Mouse (Mus musculus): ENCODE results near the gene Cd83. TPM values are rescaled to one million over a fixed set of nuclear protein-coding genes. Genes with fewer than 3 reads are reported as not detected.
A peak's percentile ranks its signal among the peaks of the same experiment; 100 is the strongest.

Gene Cd83
- polyA plus RNA-seq, 1 experiment from 2014 or later = 13.2 TPM

DNA sequence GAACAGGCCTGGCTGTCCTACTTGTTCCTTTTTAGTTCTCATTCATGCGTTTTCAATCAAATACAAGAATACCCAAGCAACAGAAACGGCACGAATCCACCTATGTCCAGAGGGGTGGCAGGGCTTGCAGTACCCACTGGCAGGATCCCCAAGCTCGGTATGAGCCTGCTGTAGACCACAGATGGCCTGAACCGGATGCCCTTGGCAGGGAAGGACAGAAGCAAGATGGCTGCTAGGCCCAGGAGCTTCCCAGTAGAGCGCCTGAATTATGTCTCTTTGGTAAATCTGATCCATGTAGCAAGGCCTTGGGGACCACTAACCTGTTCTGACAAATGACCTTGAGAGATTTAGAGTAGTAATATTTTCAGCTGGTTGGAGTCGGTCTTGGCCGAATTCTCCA is 28.9 kb downstream of the Cd83 start:
- no peaks in the 10 kb centered on the region for H3K27me3 ChIP-seq
- no peak overlapping the region for H3K4me3 ChIP-seq (replicated peaks)
- peaks cover 11% of the 10 kb centered on the region; the same call in 1 of the 2 replicates for H3K9me3 ChIP-seq
- no peaks in the 10 kb centered on the region for H3K36me3 ChIP-seq
- no peak overlapping the region for H3K9ac ChIP-seq (replicated peaks)
- 87% methylated on average over 8 of the region's 8 CpGs for WGBS
- ATAC-seq (ENCODE audit: insufficient number of reproducible peaks, insufficient read depth, low FRiP score, low TSS enrichment, low read depth) = no peak
- H3K4me2 ChIP-seq = no peak overlapping the region
- H3K4me1 ChIP-seq (replicated peaks) = peaks cover 6% of the 10 kb centered on the region
- no peak overlapping the region for H3K27ac ChIP-seq

GRCm38 (mm10) chr13:43817461-43817860 is 32.9 kb downstream of the Cd83 start:
- H3K4me2 ChIP-seq = no peak overlapping the region
- H3K9ac ChIP-seq (replicated peaks) = no peak overlapping the region
- peaks cover 11% of the 10 kb centered on the region; the same call in 1 of the 2 replicates for H3K9me3 ChIP-seq
- H3K4me1 ChIP-seq (replicated peaks) = peaks cover 9% of the 10 kb centered on the region; the same call in 1 of the 2 replicates
- no peaks in the 10 kb centered on the region for H3K36me3 ChIP-seq
- WGBS = 85% methylated on average over 3 of the region's 3 CpGs
- no peak overlapping the region for H3K4me3 ChIP-seq (replicated peaks)
- H3K27me3 ChIP-seq = no peaks in the 10 kb centered on the region
- no peak for ATAC-seq (ENCODE audit: insufficient number of reproducible peaks, insufficient read depth, low FRiP score, low TSS enrichment, low read depth)
- no peak overlapping the region for H3K27ac ChIP-seq

- Histone ChIP-seq H3K36me3 (no peaks in the 10 kb centered on the region), H3K27ac (peak overlapping the region; percentile 76), H3K9ac (replicated peaks) (no peak overlapping the region), H3K4me2 (no peak overlapping the region), H3K4me3 (replicated peaks) (no peak overlapping the region), H3K9me3 (peaks cover 11% of the 10 kb centered on the region; the same call in 1 of the 2 replicates), H3K4me1 (replicated peaks) (peaks cover 9% of the 10 kb centered on the region; the same call in 1 of the 2 replicates), H3K27me3 (no peaks in the 10 kb centered on the region)
- WGBS = 48% methylated on average over 7 of the region's 7 CpGs
- ATAC-seq (ENCODE audit: insufficient number of reproducible peaks, insufficient read depth, low FRiP score, low TSS enrichment, low read depth) = peak; percentile 87
Observed at GRCm38 (mm10) chr13:43818307-43819019, 33.9 kb downstream of the Cd83 start.

DNA sequence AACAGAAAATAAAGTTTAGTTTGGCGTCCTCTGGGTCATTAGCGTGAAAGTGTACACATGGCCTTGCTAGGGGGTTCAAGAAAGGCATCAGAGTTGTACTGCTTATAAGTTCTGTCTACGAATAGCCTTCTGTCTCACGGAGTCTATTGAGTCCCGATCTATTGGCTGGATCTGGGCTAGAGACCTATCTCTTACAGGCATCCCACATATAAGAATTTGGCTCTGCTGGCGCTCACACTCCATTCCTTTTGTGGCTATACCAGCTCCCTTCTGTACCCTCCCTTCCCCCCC is 34.4 kb downstream of the Cd83 start:
- peaks cover 11% of the 10 kb centered on the region; the same call in 1 of the 2 replicates for H3K9me3 ChIP-seq
- no peaks in the 10 kb centered on the region for H3K36me3 ChIP-seq
- peaks cover 9% of the 10 kb centered on the region; the same call in 1 of the 2 replicates for H3K4me1 ChIP-seq (replicated peaks)
- no peaks in the 10 kb centered on the region for H3K27me3 ChIP-seq
- no peak for ATAC-seq (ENCODE audit: insufficient number of reproducible peaks, insufficient read depth, low FRiP score, low TSS enrichment, low read depth)
- H3K9ac ChIP-seq (replicated peaks) = no peak overlapping the region
- H3K4me2 ChIP-seq = no peak overlapping the region
- WGBS = 82% methylated on average over 6 of the region's 6 CpGs
- no peak overlapping the region for H3K4me3 ChIP-seq (replicated peaks)
- peak overlapping the region; percentile 76 for H3K27ac ChIP-seq

DNA sequence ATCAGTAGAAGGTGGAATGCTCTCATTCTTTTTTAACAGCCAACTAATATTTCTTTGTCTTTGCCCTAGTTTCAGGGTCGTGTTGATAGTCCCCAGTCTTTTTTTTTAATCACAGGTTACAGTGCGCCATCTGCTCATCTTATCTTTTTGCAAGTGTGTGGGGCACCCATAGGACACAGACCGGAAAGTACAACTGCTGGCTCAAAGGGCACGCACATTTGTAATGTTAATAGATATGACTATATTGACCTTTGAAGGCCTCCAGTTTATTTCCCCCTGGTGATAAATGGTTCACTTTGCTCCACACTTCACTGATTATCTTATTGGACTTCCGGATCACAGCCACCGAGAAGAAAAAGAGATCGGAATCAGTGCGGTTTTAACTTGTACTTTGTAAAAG is 35.5 kb downstream of the Cd83 start:
- Histone ChIP-seq H3K27ac (no peak overlapping the region), H3K9ac (replicated peaks) (no peak overlapping the region), H3K4me2 (no peak overlapping the region), H3K9me3 (peaks cover 10% of the 10 kb centered on the region; the same call in 1 of the 2 replicates), H3K36me3 (no peaks in the 10 kb centered on the region), H3K4me3 (replicated peaks) (no peak overlapping the region), H3K27me3 (no peaks in the 10 kb centered on the region), H3K4me1 (replicated peaks) (peaks cover 9% of the 10 kb centered on the region; the same call in 1 of the 2 replicates)
- 89% methylated on average over 8 of the region's 8 CpGs for WGBS
- ATAC-seq (ENCODE audit: insufficient number of reproducible peaks, insufficient read depth, low FRiP score, low TSS enrichment, low read depth) = no peak

DNA sequence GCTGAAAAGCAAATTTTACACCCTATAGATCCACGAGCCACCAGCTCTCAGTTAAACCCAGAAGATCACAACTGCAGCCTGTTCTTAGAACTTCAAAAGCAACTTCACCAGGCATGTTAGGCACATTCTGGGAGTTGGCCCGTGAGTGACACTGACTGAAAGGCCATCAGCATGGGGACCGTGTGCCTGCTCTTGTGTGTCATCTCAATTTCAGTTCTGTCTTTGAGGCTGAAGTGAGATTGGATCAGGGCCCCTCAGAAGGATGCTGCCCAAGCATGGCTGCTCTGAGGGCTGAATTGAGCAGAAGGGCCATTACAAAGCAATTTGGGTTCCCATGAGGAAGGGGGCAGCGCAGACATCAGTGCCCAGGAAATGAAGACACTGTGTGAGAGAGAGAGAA is 37.7 kb downstream of the Cd83 start:
- no peaks in the 10 kb centered on the region for H3K9me3 ChIP-seq
- WGBS = 69% methylated on average over 4 of the region's 4 CpGs
- no peak overlapping the region for H3K27ac ChIP-seq
- no peak overlapping the region for H3K9ac ChIP-seq (replicated peaks)
- no peak for ATAC-seq (ENCODE audit: insufficient number of reproducible peaks, insufficient read depth, low FRiP score, low TSS enrichment, low read depth)
- no peaks in the 10 kb centered on the region for H3K36me3 ChIP-seq
- H3K4me1 ChIP-seq (replicated peaks) = peaks cover 9% of the 10 kb centered on the region; the same call in 1 of the 2 replicates
- no peak overlapping the region for H3K4me3 ChIP-seq (replicated peaks)
- H3K27me3 ChIP-seq = no peaks in the 10 kb centered on the region
- H3K4me2 ChIP-seq = no peak overlapping the region

DNA sequence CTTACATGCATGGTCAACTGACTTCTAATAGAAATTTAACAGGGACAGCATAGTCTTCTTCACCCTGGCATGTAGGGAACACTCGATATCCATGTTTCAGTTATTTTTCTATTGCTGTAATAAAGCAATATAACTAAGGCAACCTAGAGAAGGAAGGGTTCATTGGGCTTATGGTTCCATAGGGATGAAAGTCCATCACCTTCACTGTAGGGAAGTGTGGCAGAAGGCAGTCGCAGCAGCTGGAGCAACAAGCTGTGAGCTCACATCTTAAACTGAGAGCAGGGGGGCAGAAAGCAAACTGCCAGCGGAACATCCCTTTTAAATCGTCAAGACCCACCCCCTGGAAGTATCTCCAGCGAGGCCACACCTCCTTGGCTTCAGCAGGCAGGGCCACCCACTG is 44.1 kb downstream of the Cd83 start:
- H3K4me2 ChIP-seq = no peak overlapping the region
- H3K27ac ChIP-seq = no peak overlapping the region
- no peaks in the 10 kb centered on the region for H3K9me3 ChIP-seq
- ATAC-seq (ENCODE audit: insufficient number of reproducible peaks, insufficient read depth, low FRiP score, low TSS enrichment, low read depth) = no peak
- 52% methylated on average over 5 of the region's 5 CpGs for WGBS
- peaks cover 20% of the 10 kb centered on the region for H3K4me1 ChIP-seq (replicated peaks)
- no peaks in the 10 kb centered on the region for H3K36me3 ChIP-seq
- H3K4me3 ChIP-seq (replicated peaks) = no peak overlapping the region
- no peak overlapping the region for H3K9ac ChIP-seq (replicated peaks)
- H3K27me3 ChIP-seq = no peaks in the 10 kb centered on the region

DNA sequence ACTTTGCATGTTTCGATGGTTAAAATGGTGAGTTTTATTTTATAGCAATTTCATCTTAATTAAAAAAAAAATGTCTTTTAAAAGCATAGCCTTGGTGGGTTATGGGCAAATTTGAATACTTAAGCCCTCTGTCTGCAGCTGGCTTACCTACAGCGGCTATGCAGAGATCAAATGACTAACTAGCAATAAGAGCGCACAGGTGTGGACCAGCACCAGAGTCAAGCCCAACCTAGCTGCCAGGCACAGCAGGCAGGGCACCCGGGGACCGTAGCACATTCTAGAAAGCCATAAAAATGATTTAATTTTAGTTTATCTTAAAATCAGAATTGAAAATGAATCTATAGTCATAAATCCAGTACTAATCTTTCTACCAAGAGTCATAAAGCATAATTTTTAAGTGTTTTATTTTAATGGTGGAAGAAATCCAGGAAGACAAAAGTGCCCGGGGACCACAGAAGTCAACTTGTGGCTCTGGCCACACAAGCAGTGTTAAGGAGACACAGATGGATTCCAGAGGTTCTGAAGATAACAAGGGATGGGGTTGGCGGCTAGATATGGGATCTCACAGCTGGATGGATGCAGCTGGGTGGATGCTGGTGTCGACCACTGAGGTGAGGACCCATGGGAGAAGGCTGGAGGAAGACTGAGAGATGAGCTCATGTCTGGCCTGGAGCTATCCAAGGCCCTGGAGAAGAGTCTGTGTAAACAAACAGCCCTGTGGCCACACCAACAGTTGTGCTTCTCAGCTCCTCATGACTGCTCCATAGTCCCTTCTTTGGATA is 46.5 kb downstream of the Cd83 start:
- Histone ChIP-seq H3K27me3 (no peaks in the 10 kb centered on the region), H3K4me2 (no peak overlapping the region), H3K4me3 (replicated peaks) (no peak overlapping the region), H3K36me3 (no peaks in the 10 kb centered on the region), H3K27ac (peak overlapping the region; percentile 0; the same call in 1 of the 2 replicates), H3K9ac (replicated peaks) (no peak overlapping the region), H3K4me1 (replicated peaks) (peaks cover 21% of the 10 kb centered on the region), H3K9me3 (no peaks in the 10 kb centered on the region)
- peak; percentile 68; the same call in 1 of the 2 replicates for ATAC-seq (ENCODE audit: insufficient number of reproducible peaks, insufficient read depth, low FRiP score, low TSS enrichment, low read depth)
- WGBS = 46% methylated on average over 8 of the region's 8 CpGs

DNA sequence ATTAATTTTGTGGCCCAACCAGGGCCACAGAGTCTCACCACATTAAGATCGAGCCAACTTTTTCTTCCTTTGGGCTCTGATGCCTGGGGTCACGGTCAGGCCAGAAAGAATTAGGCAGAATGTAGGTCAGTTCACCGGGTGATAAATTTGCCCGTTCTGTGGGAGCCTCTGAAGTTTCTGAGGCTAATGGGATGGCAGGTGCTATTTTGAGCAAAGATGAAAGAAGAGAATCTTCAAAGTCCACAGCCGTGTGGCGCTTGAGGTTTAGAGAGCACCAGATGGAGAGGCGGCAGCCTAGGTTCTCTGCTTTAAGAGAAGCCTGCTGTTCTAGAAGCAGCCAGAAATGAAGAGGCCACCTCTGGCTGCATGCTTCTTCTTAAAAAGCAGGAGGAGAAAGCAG is 48.2 kb downstream of the Cd83 start:
- Histone ChIP-seq H3K4me1 (replicated peaks) (peaks cover 28% of the 10 kb centered on the region), H3K36me3 (no peaks in the 10 kb centered on the region), H3K27me3 (no peaks in the 10 kb centered on the region), H3K4me3 (replicated peaks) (no peak overlapping the region), H3K9ac (replicated peaks) (no peak overlapping the region), H3K27ac (no peak overlapping the region), H3K9me3 (no peaks in the 10 kb centered on the region), H3K4me2 (no peak overlapping the region)
- WGBS = 13% methylated on average over 7 of the region's 7 CpGs
- ATAC-seq (ENCODE audit: insufficient number of reproducible peaks, insufficient read depth, low FRiP score, low TSS enrichment, low read depth) = no peak

DNA sequence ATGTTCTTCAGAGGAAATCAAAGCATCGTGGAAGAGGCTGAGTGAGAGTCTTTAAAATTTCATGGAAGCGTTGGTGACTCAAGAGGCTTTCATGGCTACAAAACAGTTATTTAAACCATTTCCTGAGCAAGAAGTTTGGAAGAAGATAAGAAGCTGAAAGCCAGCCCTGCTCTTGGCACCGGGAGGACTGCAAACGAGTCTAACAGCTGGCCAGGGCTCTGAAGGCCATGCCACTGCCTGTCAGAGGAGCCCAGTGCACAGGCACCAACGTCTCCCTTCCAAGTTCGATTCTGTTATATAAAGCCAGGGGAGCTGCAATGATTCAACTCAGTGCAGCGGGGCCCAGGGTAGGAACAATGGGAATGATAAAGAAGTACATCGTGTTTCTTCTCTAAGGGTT is 51.8 kb downstream of the Cd83 start:
- WGBS = 27% methylated on average over 8 of the region's 8 CpGs
- no peaks in the 10 kb centered on the region for H3K36me3 ChIP-seq
- ATAC-seq (ENCODE audit: insufficient number of reproducible peaks, insufficient read depth, low FRiP score, low TSS enrichment, low read depth) = no peak
- no peak overlapping the region for H3K9ac ChIP-seq (replicated peaks)
- H3K4me2 ChIP-seq = no peak overlapping the region
- H3K27ac ChIP-seq = no peak overlapping the region
- H3K4me1 ChIP-seq (replicated peaks) = peaks cover 22% of the 10 kb centered on the region
- no peaks in the 10 kb centered on the region for H3K9me3 ChIP-seq
- no peak overlapping the region for H3K4me3 ChIP-seq (replicated peaks)
- H3K27me3 ChIP-seq = no peaks in the 10 kb centered on the region

- no peak for ATAC-seq (ENCODE audit: insufficient number of reproducible peaks, insufficient read depth, low FRiP score, low TSS enrichment, low read depth)
- Histone ChIP-seq H3K9me3 (no peaks in the 10 kb centered on the region), H3K4me3 (replicated peaks) (no peak overlapping the region), H3K4me2 (no peak overlapping the region), H3K27ac (no peak overlapping the region), H3K4me1 (replicated peaks) (peaks cover 21% of the 10 kb centered on the region), H3K9ac (replicated peaks) (no peak overlapping the region), H3K36me3 (no peaks in the 10 kb centered on the region), H3K27me3 (no peaks in the 10 kb centered on the region)
- WGBS = 30% methylated on average over 4 of the region's 4 CpGs
Observed at GRCm38 (mm10) chr13:43837812-43838211, 53.2 kb downstream of the Cd83 start.
